Mouse (Mus musculus) B cell, adult 62 days (primary cell): ENCODE results near the gene Fnip2. TPM values are rescaled to one million over a fixed set of nuclear protein-coding genes. Genes with fewer than 3 reads are reported as not detected.

Experiments
- total RNA-seq: library from RNA; stranded (reverse); gene quantifications from 4 replicates; pipeline ENCODE4 v1.2.4, GENCODE M21; 2023

Fnip2 gene
- total RNA-seq = 0.14 to 0.33 TPM (median 0.28 TPM) in 3 of 4 replicates, not detected in the other

GRCm38 (mm10) chr3:79567703-79568362 lies at the start of gene Fnip2:
Fnip2 (minus strand) TSS chr3:79567796.

DNA sequence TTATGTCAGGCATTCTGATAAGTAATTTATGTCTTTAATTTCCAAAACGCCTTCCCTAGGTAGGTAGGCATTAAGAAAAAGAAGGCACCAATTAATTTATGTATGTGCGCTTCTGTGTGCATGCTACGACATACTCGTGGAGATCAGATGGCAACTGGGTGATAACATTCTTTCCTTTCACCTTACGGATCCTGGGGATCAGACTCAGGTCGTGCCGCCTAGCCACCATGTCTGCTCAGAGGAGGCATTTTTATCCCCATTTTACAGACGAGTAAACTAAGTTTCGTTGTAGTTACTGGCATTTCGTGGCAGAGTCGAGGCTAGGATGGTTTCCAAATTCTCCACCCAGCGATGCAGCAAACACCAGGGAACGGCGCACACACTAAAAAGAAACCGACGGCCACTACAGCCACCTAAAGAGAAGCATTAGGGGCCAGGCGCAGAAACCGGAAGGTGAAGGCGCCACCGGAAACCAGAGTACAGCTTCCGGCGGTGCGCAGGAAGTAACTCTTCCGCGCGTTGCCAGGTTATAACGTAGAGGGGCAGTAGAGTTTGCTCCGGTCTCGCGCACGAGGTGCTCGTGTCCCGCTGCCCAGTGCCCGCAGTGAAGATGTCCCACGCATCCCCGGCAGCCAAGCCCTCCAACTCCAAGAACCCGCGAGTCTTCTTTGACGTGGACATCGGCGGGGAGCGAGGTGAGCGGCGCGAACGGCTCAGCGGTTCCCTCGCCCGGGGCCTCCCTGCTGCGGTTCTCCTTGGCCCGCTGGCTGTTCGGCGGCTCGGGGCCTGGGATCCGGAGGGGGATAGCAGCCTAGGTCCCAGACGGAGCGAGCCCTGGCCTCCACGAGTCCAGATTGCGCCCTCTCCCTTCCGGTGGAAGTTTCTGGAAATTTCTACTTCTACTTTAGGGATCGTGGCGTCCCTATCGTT lies 23.5 kb upstream of the Fnip2 start, which contains the start of gene Ppid:
Gene Ppid (plus strand): TSS at position 480 of the 930 bp plus-strand sequence.

Other genes with a start within 250 kb of the Fnip2 start
- not detected in 4 replicates for gene Gm17359, start 231.1 kb downstream of the Fnip2 start, total RNA-seq
- 42.8 to 57.0 TPM (median 45.8 TPM) in 4 replicates for gene Ppid, start 23.5 kb upstream of the Fnip2 start, total RNA-seq
- gene 4930579G24Rik, start 61.3 kb upstream of the Fnip2 start, total RNA-seq = 2.1 to 2.8 TPM (median 2.4 TPM) in 4 replicates
- 19.8 to 23.1 TPM (median 20.8 TPM) in 4 replicates for gene Etfdh, start 61.7 kb upstream of the Fnip2 start, total RNA-seq
- gene Rxfp1, start 170.1 kb upstream of the Fnip2 start, total RNA-seq = 0.72 to 1.5 TPM (median 1.1 TPM) in 4 replicates